Mouse (Mus musculus) megakaryocyte, embryonic 14.5 days (primary cell): ENCODE data around the gene Akap5. TPM values are rescaled to one million over a fixed set of nuclear protein-coding genes. Genes with fewer than 3 reads are reported as not detected.

Experiments
- H3K27me3 ChIP-seq: replicated peaks from 2 replicates; pipeline ENCODE3; 2012; ENCODE audit warnings: inconsistent platforms
- H3K36me3 ChIP-seq: replicated peaks from 2 replicates; pipeline ENCODE3; 2012; ENCODE audit warnings: low read length, inconsistent platforms, mixed read lengths
- H3K4me1 ChIP-seq: 2 replicates; pipeline ENCODE4 v1.6.1; 2012; ENCODE audit warnings: inconsistent platforms
- H3K4me3 ChIP-seq: replicated peaks from 2 replicates; pipeline ENCODE3; 2012; ENCODE audit warnings: moderate library complexity, mild to moderate bottlenecking, inconsistent platforms
- H3K9me3 ChIP-seq: 2 replicates; pipeline ENCODE4 v1.6.1; 2012; ENCODE audit warnings: inconsistent platforms
- FLI1 ChIP-seq: IDR thresholded peaks from 2 replicates; pipeline ENCODE4 v1.6.1; 2012; ENCODE audit warnings: low read length, inconsistent platforms, mixed read lengths
- GATA1 ChIP-seq: IDR thresholded peaks from 3 replicates; pipeline ENCODE4 v1.6.1; 2012; ENCODE audit warnings: mixed read lengths, low read length, inconsistent platforms, borderline replicate concordance
- polyA plus RNA-seq: library from polyadenylated mRNA; stranded (reverse); fragments of >175 nt; gene quantifications from 2 replicates; pipeline ENCODE4 v1.2.3, GENCODE M21; 2012; ENCODE audit warnings: low replicate concordance; ENCODE audit not compliant: insufficient read depth

Akap5 gene
- polyA plus RNA-seq, 1 experiment, result 0.63 TPM

- Histone ChIP-seq H3K36me3 (peaks cover 78% of the 10 kb centered on the region), H3K4me1 (peaks cover 89% of the 10 kb centered on the region), H3K27me3 (no peaks in the 10 kb centered on the region), H3K9me3 (no peaks in the 10 kb centered on the region), H3K4me3 (peak overlapping the region; percentile 71)
- TF ChIP-seq GATA1, result peak; percentile 35; the same call in 1 of the 3 replicates
- TF ChIP-seq FLI1, result no peak
Measured at GRCm38 (mm10) chr12:76310007-76310406, 14.7 kb upstream of the Akap5 start.

GRCm38 (mm10) chr12:76310633-76311032, 14.1 kb upstream of the Akap5 start:
- no peaks in the 10 kb centered on the region for H3K9me3 ChIP-seq
- H3K4me3 ChIP-seq, result peak overlapping the region; percentile 74
- peaks cover 78% of the 10 kb centered on the region for H3K36me3 ChIP-seq
- no peaks in the 10 kb centered on the region for H3K27me3 ChIP-seq
- TF ChIP-seq GATA1 (no peak), FLI1 (no peak)
- peaks cover 89% of the 10 kb centered on the region for H3K4me1 ChIP-seq

- Histone ChIP-seq H3K9me3 (no peaks in the 10 kb centered on the region), H3K4me3 (peak overlapping the region; percentile 29), H3K36me3 (peaks cover 79% of the 10 kb centered on the region), H3K27me3 (no peaks in the 10 kb centered on the region), H3K4me1 (peaks cover 88% of the 10 kb centered on the region)
- TF ChIP-seq GATA1, result no peak
- TF ChIP-seq FLI1, result no peak
Measured at GRCm38 (mm10) chr12:76311227-76311626, 13.5 kb upstream of the Akap5 start.

- no peak for TF ChIP-seq FLI1
- TF ChIP-seq GATA1, result no peak
- peaks cover 79% of the 10 kb centered on the region for H3K36me3 ChIP-seq
- no peaks in the 10 kb centered on the region for H3K27me3 ChIP-seq
- peak overlapping the region; percentile 20 for H3K4me3 ChIP-seq
- H3K4me1 ChIP-seq, result peaks cover 88% of the 10 kb centered on the region
- H3K9me3 ChIP-seq, result no peaks in the 10 kb centered on the region
Measured at GRCm38 (mm10) chr12:76311951-76312350, 12.7 kb upstream of the Akap5 start.

GRCm38 (mm10) chr12:76318282-76319212, 6.1 kb upstream of the Akap5 start:
- TF ChIP-seq GATA1 (no peak; the same call in 2 of the 3 replicates), FLI1 (no peak)
- Histone ChIP-seq H3K27me3 (no peaks in the 10 kb centered on the region), H3K4me1 (peaks cover 79% of the 10 kb centered on the region), H3K9me3 (no peaks in the 10 kb centered on the region), H3K4me3 (peak overlapping the region; percentile 90), H3K36me3 (peaks cover 71% of the 10 kb centered on the region)

GRCm38 (mm10) chr12:76326437-76327220, 1.9 kb downstream of the Akap5 start:
- peaks cover 55% of the 10 kb centered on the region for H3K9me3 ChIP-seq
- H3K36me3 ChIP-seq, result peaks cover 85% of the 10 kb centered on the region
- peak overlapping the region; percentile 73 for H3K4me3 ChIP-seq
- no peaks in the 10 kb centered on the region for H3K27me3 ChIP-seq
- peaks cover 47% of the 10 kb centered on the region for H3K4me1 ChIP-seq
- no peak for TF ChIP-seq FLI1
- TF ChIP-seq GATA1, result no peak

GRCm38 (mm10) chr12:76328567-76329354, 4.1 kb downstream of the Akap5 start:
- Histone ChIP-seq H3K27me3 (no peaks in the 10 kb centered on the region), H3K9me3 (peaks cover 55% of the 10 kb centered on the region), H3K4me1 (peaks cover 39% of the 10 kb centered on the region), H3K4me3 (peak overlapping the region; percentile 59), H3K36me3 (peaks cover 75% of the 10 kb centered on the region)
- TF ChIP-seq FLI1 (no peak), GATA1 (no peak)

- H3K4me1 ChIP-seq, result peaks cover 21% of the 10 kb centered on the region
- TF ChIP-seq FLI1, result no peak
- TF ChIP-seq GATA1, result no peak
- H3K27me3 ChIP-seq, result no peaks in the 10 kb centered on the region
- H3K36me3 ChIP-seq, result peaks cover 33% of the 10 kb centered on the region
- no peak overlapping the region for H3K4me3 ChIP-seq
- peaks cover 25% of the 10 kb centered on the region for H3K9me3 ChIP-seq
Measured at GRCm38 (mm10) chr12:76333688-76334087, 9.0 kb downstream of the Akap5 start.

- Histone ChIP-seq H3K9me3 (0 out of 2 replicates have a peak, but pooled peaks cover 7% of the 10 kb centered on the region), H3K4me3 (no peak overlapping the region), H3K4me1 (peaks cover 28% of the 10 kb centered on the region), H3K36me3 (peaks cover 24% of the 10 kb centered on the region), H3K27me3 (no peaks in the 10 kb centered on the region)
- no peak for TF ChIP-seq FLI1
- no peak for TF ChIP-seq GATA1
Measured at GRCm38 (mm10) chr12:76335641-76336040, 10.9 kb downstream of the Akap5 start.
